Mouse (Mus musculus): ENCODE results near the gene Exosc1. TPM values are rescaled to one million over a fixed set of nuclear protein-coding genes. Genes with fewer than 3 reads are reported as not detected.

Exosc1 gene
- polyA plus RNA-seq, 1 experiment from 2014 or later, result 47.1 TPM

DNA sequence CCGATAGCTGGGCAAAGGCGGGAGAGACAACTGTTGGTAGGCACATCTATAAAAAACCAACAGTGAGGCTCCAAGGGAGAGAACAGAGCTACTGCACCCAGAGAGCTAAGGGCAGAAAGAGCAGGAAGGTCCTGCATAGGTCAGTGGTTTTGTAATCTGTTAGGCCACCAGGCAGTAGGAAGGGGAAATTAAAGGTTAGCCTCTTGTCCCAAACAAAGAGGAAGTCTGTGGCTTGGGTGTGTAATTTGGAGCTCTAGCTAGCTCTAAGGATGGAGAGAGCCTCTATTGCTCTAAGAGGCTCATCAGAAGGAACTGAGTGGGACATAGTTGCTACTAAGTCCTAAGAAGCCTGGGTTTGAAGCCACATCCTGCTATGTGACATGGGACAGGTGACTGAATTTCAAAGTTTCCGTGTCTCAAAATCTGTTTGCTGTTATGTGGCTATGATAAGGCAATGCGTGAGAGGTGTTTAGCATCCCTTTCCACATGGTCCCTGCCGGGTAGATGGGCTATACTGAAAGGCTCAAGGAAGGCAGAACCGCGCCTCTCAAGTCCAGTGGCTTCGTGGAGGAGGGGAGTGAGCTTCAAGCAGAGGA, 32.6 kb downstream of the Exosc1 start:
- Histone ChIP-seq H3K9me3 (no peaks in the 10 kb centered on the region), H3K4me2 (no peak overlapping the region), H3K27me3 (replicated peaks) (no peaks in the 10 kb centered on the region), H3K4me3 (no peak overlapping the region), H3K27ac (replicated peaks) (no peak overlapping the region), H3K36me3 (no peaks in the 10 kb centered on the region), H3K9ac (no peak overlapping the region), H3K4me1 (peaks cover 21% of the 10 kb centered on the region)
- no peak for ATAC-seq (ENCODE audit: extremely low read depth, insufficient number of reproducible peaks, low FRiP score, low TSS enrichment)
- WGBS, result 74% methylated on average over 8 of the region's 8 CpGs

DNA sequence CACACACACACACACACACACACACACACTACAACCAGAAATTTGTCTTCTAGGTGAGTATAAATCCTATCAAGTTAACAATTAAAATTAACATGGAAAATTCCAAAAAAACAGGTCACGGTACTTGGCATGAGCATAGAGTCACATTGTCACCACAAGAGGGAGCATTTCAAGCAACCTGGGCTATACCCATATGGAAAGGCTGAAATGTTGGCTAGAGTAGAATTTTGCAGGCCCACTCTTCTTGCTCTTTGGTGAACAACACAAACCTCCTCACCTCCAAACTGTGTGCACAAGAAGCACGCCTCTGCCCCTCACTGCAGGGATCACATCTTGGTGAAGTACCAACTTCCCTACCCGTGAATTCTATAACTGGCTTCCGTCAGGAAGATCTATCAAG, 34.4 kb downstream of the Exosc1 start:
- 41% methylated on average over 4 of the region's 4 CpGs for WGBS
- no peak for ATAC-seq (ENCODE audit: extremely low read depth, insufficient number of reproducible peaks, low FRiP score, low TSS enrichment)
- H3K9me3 ChIP-seq, result no peaks in the 10 kb centered on the region
- no peaks in the 10 kb centered on the region for H3K36me3 ChIP-seq
- no peak overlapping the region for H3K27ac ChIP-seq (replicated peaks)
- H3K9ac ChIP-seq, result no peak overlapping the region
- H3K4me3 ChIP-seq, result no peak overlapping the region
- no peaks in the 10 kb centered on the region for H3K27me3 ChIP-seq (replicated peaks)
- H3K4me2 ChIP-seq, result no peak overlapping the region
- H3K4me1 ChIP-seq, result peaks cover 34% of the 10 kb centered on the region

DNA sequence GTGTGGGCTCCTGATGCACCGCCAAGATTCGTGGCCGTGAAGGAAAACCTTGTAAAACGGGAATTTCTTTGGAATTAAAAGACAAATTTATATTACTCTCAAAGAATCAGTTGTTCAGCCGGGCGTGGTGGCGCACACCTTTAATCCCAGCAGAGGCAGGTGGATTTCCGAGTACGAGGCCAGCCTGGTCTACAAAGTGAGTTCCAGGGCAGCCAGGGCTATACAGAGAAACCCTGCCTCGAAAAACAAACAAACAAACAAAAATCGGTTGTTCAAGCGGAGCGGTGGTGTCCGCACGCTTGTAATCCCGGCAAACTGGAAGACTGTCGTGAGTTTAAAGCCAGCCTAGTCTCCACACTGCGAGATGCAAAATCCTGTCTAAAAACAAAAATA, 36.9 kb downstream of the Exosc1 start:
- Histone ChIP-seq H3K27me3 (replicated peaks) (no peaks in the 10 kb centered on the region), H3K9me3 (no peaks in the 10 kb centered on the region), H3K27ac (replicated peaks) (no peak overlapping the region), H3K36me3 (0 out of 2 replicates have a peak, but pooled peaks cover 3% of the 10 kb centered on the region), H3K4me3 (peak overlapping the region; percentile 88), H3K9ac (peak overlapping the region; percentile 85), H3K4me1 (peaks cover 19% of the 10 kb centered on the region), H3K4me2 (peak overlapping the region; percentile 93)
- 18% methylated on average over 18 of the region's 18 CpGs for WGBS
- no peak for ATAC-seq (ENCODE audit: extremely low read depth, insufficient number of reproducible peaks, low FRiP score, low TSS enrichment)

DNA sequence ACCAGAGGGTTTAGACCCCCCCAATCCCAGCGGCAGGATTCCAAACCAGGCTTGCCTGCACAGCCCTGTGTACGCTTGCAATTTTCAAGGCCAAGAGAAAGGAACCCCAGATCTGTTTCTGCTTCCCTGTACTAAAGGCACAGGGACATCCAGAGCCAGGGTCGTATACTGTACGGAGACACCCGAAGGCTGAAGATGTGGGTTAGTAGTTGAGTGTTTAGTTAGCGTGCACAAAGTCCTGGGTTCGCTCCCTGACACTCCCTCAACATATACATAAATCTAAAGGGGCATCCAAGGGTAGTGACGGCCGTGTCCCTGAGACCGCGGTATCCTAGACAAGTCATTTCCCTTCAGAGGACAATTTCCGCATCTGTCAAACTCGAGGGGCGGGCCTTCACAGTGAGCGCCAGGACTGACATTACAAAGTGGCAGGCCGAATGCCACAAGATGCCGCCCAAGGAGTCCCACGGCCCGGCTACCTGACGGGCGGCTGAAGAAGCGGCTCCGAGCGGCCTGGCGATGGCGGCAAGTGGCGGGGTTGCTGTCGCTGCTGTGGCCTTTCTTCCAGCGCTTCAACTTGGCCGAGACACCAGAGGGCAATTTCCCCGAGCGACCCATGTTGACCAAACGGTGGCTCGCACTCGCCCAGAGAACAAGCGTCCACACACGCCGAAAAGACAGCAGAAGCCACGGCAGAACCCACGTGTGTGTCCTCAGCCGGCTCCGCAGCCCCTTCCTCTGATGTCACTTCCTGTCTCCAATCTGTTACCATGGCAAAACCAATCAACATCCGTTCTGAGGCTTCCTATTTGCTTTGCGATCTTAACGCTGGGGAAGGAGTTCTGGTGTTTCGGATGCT, 37.5 kb downstream of the Exosc1 start, which contains the start of gene Rrp12:
Gene Rrp12, minus strand, starts transcription at position 714 of the 859 bp plus-strand sequence.
- ATAC-seq (ENCODE audit: extremely low read depth, insufficient number of reproducible peaks, low FRiP score, low TSS enrichment), result peak; percentile 63; the same call in 1 of the 2 replicates
- Histone ChIP-seq H3K9ac (peak within 1 kb of the TSS; percentile 85), H3K4me1 (peaks cover 18% of the 10 kb centered on the region), H3K27me3 (replicated peaks) (no peaks in the 10 kb centered on the region), H3K27ac (replicated peaks) (peak within 1 kb of the TSS; percentile 44; the same call in 1 of the 2 replicates), H3K9me3 (no peaks in the 10 kb centered on the region), H3K4me3 (peak within 1 kb of the TSS; percentile 88), H3K36me3 (peaks cover 9% of the 10 kb centered on the region), H3K4me2 (peak within 1 kb of the TSS; percentile 93)
- 1% methylated on average over 46 of the region's 46 CpGs for WGBS

DNA sequence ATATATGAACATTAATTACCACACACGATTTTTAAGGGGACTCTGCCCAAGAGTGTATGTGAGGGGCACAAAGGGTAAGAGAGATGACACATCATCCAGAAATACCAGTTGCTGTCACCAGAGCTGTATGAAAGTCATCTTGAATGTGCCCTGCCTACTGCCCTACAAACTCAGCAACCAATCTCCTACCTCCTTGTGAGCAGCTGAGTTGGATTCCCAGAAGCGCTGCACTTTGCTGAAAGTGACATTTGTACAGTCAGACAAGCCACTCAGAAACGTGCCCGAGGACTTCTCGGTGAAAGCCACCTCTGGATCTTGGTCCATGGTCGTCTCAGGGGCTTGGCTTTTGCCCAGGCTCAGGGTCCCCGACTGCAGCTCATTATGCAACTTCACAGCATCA, 38.3 kb downstream of the Exosc1 start:
- Histone ChIP-seq H3K4me1 (peaks cover 18% of the 10 kb centered on the region), H3K9ac (peak overlapping the region; percentile 85), H3K9me3 (no peaks in the 10 kb centered on the region), H3K4me3 (peak overlapping the region; percentile 88), H3K27ac (replicated peaks) (no peak overlapping the region), H3K4me2 (peak overlapping the region; percentile 93), H3K27me3 (replicated peaks) (no peaks in the 10 kb centered on the region), H3K36me3 (peaks cover 16% of the 10 kb centered on the region)
- ATAC-seq (ENCODE audit: extremely low read depth, insufficient number of reproducible peaks, low FRiP score, low TSS enrichment), result no peak
- WGBS, result 39% methylated on average over 7 of the region's 7 CpGs

DNA sequence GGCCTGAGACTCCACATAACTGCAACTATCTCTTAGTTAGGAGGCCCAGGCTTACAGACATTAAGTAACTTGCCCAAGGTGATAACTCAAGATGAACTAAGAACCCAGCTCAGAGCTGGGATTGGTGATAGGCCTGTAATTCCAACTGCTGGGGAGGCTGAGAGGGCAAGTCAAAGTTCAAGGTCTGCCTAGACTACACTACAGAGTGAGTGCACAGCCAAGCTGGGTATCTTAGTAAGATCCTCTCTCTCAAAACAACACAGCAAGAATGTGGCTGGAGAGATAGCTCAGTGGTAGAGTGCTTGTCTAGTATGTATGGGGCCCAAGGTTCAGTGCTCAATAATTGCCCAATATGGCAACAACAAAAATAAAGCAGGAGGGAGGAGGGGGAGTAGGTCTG, 45.0 kb downstream of the Exosc1 start:
- no peaks in the 10 kb centered on the region for H3K9me3 ChIP-seq
- H3K9ac ChIP-seq, result no peak overlapping the region
- no peak overlapping the region for H3K4me2 ChIP-seq
- H3K27me3 ChIP-seq (replicated peaks), result no peaks in the 10 kb centered on the region
- ATAC-seq (ENCODE audit: extremely low read depth, insufficient number of reproducible peaks, low FRiP score, low TSS enrichment), result no peak
- no peaks in the 10 kb centered on the region for H3K4me1 ChIP-seq
- no peak overlapping the region for H3K27ac ChIP-seq (replicated peaks)
- peaks cover 80% of the 10 kb centered on the region for H3K36me3 ChIP-seq
- H3K4me3 ChIP-seq, result no peak overlapping the region

DNA sequence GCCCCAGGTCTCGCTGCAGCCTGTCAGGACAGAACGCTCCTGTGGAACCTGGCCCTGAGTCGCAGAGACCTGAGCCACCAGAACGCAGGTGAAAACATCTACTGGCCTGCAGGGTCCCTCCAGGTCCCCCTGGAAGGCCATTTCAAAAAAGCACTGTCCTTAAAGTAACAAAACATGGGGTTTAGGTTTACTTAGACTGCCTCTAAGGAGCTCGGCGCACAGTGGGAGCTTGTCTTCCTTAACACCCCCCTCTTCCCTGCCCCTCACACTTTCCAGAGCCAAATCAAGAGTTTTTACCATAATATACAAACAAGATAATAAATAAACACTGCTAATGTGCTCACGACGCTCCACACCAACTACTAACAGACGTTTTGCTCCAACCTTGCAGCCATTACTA, 49.3 kb downstream of the Exosc1 start:
- ATAC-seq (ENCODE audit: extremely low read depth, insufficient number of reproducible peaks, low FRiP score, low TSS enrichment), result no peak
- H3K27ac ChIP-seq (replicated peaks), result no peak overlapping the region
- H3K36me3 ChIP-seq, result peaks cover 85% of the 10 kb centered on the region
- no peak overlapping the region for H3K4me2 ChIP-seq
- no peaks in the 10 kb centered on the region for H3K4me1 ChIP-seq
- H3K27me3 ChIP-seq (replicated peaks), result no peaks in the 10 kb centered on the region
- WGBS, result 91% methylated on average over 9 of the region's 9 CpGs
- no peak overlapping the region for H3K9ac ChIP-seq
- no peak overlapping the region for H3K4me3 ChIP-seq
- H3K9me3 ChIP-seq, result no peaks in the 10 kb centered on the region

DNA sequence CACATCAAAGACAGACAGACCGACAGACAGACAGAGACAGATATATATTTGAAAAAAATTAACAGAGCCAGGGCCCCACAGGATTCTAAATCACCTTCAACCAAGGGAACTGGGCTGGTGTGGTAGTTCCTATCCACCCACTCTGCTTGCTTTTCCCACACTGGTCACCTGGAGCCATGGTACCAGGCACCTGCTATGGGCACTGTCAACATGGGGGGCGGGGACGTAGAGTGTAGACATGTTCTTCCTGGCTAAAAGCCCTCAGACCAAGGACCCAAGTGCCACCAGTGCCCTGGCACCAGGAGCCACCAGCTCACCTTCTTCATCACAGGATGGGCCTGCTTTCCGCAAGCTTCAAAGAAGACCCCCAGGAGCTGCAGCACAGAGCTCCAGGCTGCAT, 51.4 kb downstream of the Exosc1 start:
- Histone ChIP-seq H3K4me2 (no peak overlapping the region), H3K4me3 (no peak overlapping the region), H3K9me3 (no peaks in the 10 kb centered on the region), H3K36me3 (peaks cover 80% of the 10 kb centered on the region), H3K27ac (replicated peaks) (no peak overlapping the region), H3K4me1 (no peaks in the 10 kb centered on the region), H3K9ac (no peak overlapping the region), H3K27me3 (replicated peaks) (no peaks in the 10 kb centered on the region)
- 92% methylated on average over 4 of the region's 4 CpGs for WGBS
- no peak for ATAC-seq (ENCODE audit: extremely low read depth, insufficient number of reproducible peaks, low FRiP score, low TSS enrichment)

DNA sequence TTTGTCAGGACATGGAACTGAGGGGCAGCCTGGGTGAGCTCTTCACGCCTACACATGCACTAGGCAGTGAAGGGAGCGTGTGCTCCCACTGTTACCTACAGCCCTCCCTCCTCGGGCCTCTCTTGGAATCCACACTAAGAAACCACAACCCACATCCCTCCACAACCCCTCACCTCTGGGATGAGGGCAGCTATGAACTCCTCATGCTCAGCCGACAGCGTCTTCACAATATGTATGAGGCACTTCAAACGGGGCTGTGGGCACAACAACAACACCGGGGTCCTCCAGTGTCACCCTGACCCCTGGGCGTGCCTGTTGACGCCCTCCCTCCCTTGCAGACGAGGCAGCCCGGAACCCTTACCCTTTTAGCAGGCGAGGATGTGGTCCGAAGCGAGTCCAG, 58.9 kb downstream of the Exosc1 start:
- Histone ChIP-seq H3K27ac (replicated peaks) (no peak overlapping the region), H3K4me1 (no peaks in the 10 kb centered on the region), H3K36me3 (peaks cover 87% of the 10 kb centered on the region), H3K4me2 (no peak overlapping the region), H3K4me3 (no peak overlapping the region), H3K27me3 (replicated peaks) (no peaks in the 10 kb centered on the region), H3K9ac (no peak overlapping the region), H3K9me3 (no peaks in the 10 kb centered on the region)
- ATAC-seq (ENCODE audit: extremely low read depth, insufficient number of reproducible peaks, low FRiP score, low TSS enrichment), result 0 out of 2 replicates have a peak, but pooled peaks have one; percentile 30
- 87% methylated on average over 14 of the region's 14 CpGs for WGBS

Measured in heart, embryonic 13.5 days (tissue).